Mouse (Mus musculus): ENCODE measurements around the gene Myh7. TPM values are rescaled to one million over a fixed set of nuclear protein-coding genes. Genes with fewer than 3 reads are reported as not detected.

Gene Myh7
- total and polyA plus RNA-seq, 3 experiments = 0.16 to 0.90 (median 0.17) TPM

GRCm38 (mm10) chr14:55014991-55015766 is 20.8 kb upstream of the Myh7 start, which contains the start of gene Ngdn:
Ngdn (plus strand) TSS chr14:55015454.
- Histone ChIP-seq H3K36me3 (replicated peaks) (peaks cover 35% of the 10 kb centered on the region), H3K4me3 (ENCODE audit: low read depth, low read length) (peak within 1 kb of the TSS; percentile 81), H3K4me1 (ENCODE audit: insufficient read depth, low read depth, low read length) (peaks cover 18% of the 10 kb centered on the region), H3K9me3 (replicated peaks) (0 out of 2 replicates have a peak, but pooled peaks cover 2% of the 10 kb centered on the region), H3K27me3 (ENCODE audit: insufficient read depth, low read length) (no peaks in the 10 kb centered on the region)
- ATAC-seq (ENCODE audit: extremely low read depth, insufficient number of reproducible peaks, low FRiP score, poor library complexity, severe bottlenecking) (peak; percentile 90), DNase-seq (ENCODE audit: low spot score) (peak; percentile 98)
- TF ChIP-seq POLR2AphosphoS5 (IDR thresholded peaks at IDR 0.05; ENCODE audit: insufficient replicate concordance, low read depth, low read length) (no peak), TAL1 (conservative IDR thresholded peaks at IDR 0.05; ENCODE audit: low read depth, low read length) (no peak), CTCF (IDR thresholded peaks at IDR 0.05; ENCODE audit: low read depth, low read length) (no peak), GATA2 (IDR thresholded peaks at IDR 0.05; ENCODE audit: borderline replicate concordance, low read depth, low read length) (no peak), GATA1 (IDR thresholded peaks at IDR 0.05; ENCODE audit: borderline replicate concordance, low read length) (no peak)

- ATAC-seq (ENCODE audit: extremely low read depth, insufficient number of reproducible peaks, low FRiP score, poor library complexity, severe bottlenecking) (no peak), DNase-seq (ENCODE audit: low spot score) (no peak)
- H3K9me3 ChIP-seq (replicated peaks) = 0 out of 2 replicates have a peak, but pooled peaks cover 2% of the 10 kb centered on the region
- H3K4me3 ChIP-seq (ENCODE audit: low read depth, low read length) = peak overlapping the region; percentile 81
- peaks cover 2% of the 10 kb centered on the region; the same call in 1 of the 2 replicates for H3K27me3 ChIP-seq (ENCODE audit: insufficient read depth, low read length)
- H3K4me1 ChIP-seq (ENCODE audit: insufficient read depth, low read depth, low read length) = peaks cover 18% of the 10 kb centered on the region
- peaks cover 30% of the 10 kb centered on the region for H3K36me3 ChIP-seq (replicated peaks)
- no peak for TF ChIP-seq POLR2AphosphoS5 (IDR thresholded peaks at IDR 0.05; ENCODE audit: insufficient replicate concordance, low read depth, low read length)
- no peak for TF ChIP-seq GATA2 (IDR thresholded peaks at IDR 0.05; ENCODE audit: borderline replicate concordance, low read depth, low read length)
- TF ChIP-seq TAL1 (conservative IDR thresholded peaks at IDR 0.05; ENCODE audit: low read depth, low read length) = no peak
- TF ChIP-seq CTCF (IDR thresholded peaks at IDR 0.05; ENCODE audit: low read depth, low read length) = no peak
- no peak for TF ChIP-seq GATA1 (IDR thresholded peaks at IDR 0.05; ENCODE audit: borderline replicate concordance, low read length)
Observed at GRCm38 (mm10) chr14:55014591-55014990, 20.2 kb upstream of the Myh7 start.

GRCm38 (mm10) chr14:55011116-55011515 is 16.7 kb upstream of the Myh7 start:
- DNase-seq (ENCODE audit: low spot score) (no peak), ATAC-seq (ENCODE audit: extremely low read depth, insufficient number of reproducible peaks, low FRiP score, poor library complexity, severe bottlenecking) (no peak)
- peaks cover 21% of the 10 kb centered on the region for H3K27me3 ChIP-seq (ENCODE audit: insufficient read depth, low read length)
- H3K4me3 ChIP-seq (ENCODE audit: low read depth, low read length) = no peak overlapping the region
- 0 out of 2 replicates have a peak, but pooled peaks cover 2% of the 10 kb centered on the region for H3K9me3 ChIP-seq (replicated peaks)
- TF ChIP-seq GATA1 (IDR thresholded peaks at IDR 0.05; ENCODE audit: borderline replicate concordance, low read length) (no peak), POLR2AphosphoS5 (IDR thresholded peaks at IDR 0.05; ENCODE audit: insufficient replicate concordance, low read depth, low read length) (no peak), GATA2 (IDR thresholded peaks at IDR 0.05; ENCODE audit: borderline replicate concordance, low read depth, low read length) (no peak), CTCF (IDR thresholded peaks at IDR 0.05; ENCODE audit: low read depth, low read length) (no peak), TAL1 (conservative IDR thresholded peaks at IDR 0.05; ENCODE audit: low read depth, low read length) (no peak)
- H3K36me3 ChIP-seq (replicated peaks) = no peaks in the 10 kb centered on the region
- H3K4me1 ChIP-seq (ENCODE audit: insufficient read depth, low read depth, low read length) = peaks cover 8% of the 10 kb centered on the region

GRCm38 (mm10) chr14:55008417-55008816 is 14.0 kb upstream of the Myh7 start:
- DNase-seq (ENCODE audit: low spot score) (no peak), ATAC-seq (ENCODE audit: extremely low read depth, insufficient number of reproducible peaks, low FRiP score, poor library complexity, severe bottlenecking) (no peak)
- TF ChIP-seq POLR2AphosphoS5 (IDR thresholded peaks at IDR 0.05; ENCODE audit: insufficient replicate concordance, low read depth, low read length) (no peak), TAL1 (conservative IDR thresholded peaks at IDR 0.05; ENCODE audit: low read depth, low read length) (no peak), GATA2 (IDR thresholded peaks at IDR 0.05; ENCODE audit: borderline replicate concordance, low read depth, low read length) (no peak), GATA1 (IDR thresholded peaks at IDR 0.05; ENCODE audit: borderline replicate concordance, low read length) (no peak), CTCF (IDR thresholded peaks at IDR 0.05; ENCODE audit: low read depth, low read length) (no peak)
- 0 out of 2 replicates have a peak, but pooled peaks cover 2% of the 10 kb centered on the region for H3K9me3 ChIP-seq (replicated peaks)
- peaks cover 34% of the 10 kb centered on the region for H3K27me3 ChIP-seq (ENCODE audit: insufficient read depth, low read length)
- no peak overlapping the region for H3K4me3 ChIP-seq (ENCODE audit: low read depth, low read length)
- no peaks in the 10 kb centered on the region for H3K36me3 ChIP-seq (replicated peaks)
- no peaks in the 10 kb centered on the region for H3K4me1 ChIP-seq (ENCODE audit: insufficient read depth, low read depth, low read length)

GRCm38 (mm10) chr14:55007120-55007908 is 12.9 kb upstream of the Myh7 start:
- no peaks in the 10 kb centered on the region for H3K4me1 ChIP-seq (ENCODE audit: insufficient read depth, low read depth, low read length)

More at GRCm38 (mm10) chr14:55007120-55007908, 12.9 kb upstream of the Myh7 start:
- Histone ChIP-seq H3K27me3 (ENCODE audit: insufficient read depth, low read length) (peaks cover 34% of the 10 kb centered on the region), H3K4me3 (ENCODE audit: low read depth, low read length) (no peak overlapping the region), H3K36me3 (replicated peaks) (no peaks in the 10 kb centered on the region), H3K9me3 (replicated peaks) (0 out of 2 replicates have a peak, but pooled peaks cover 2% of the 10 kb centered on the region)
- ATAC-seq (ENCODE audit: extremely low read depth, insufficient number of reproducible peaks, low FRiP score, poor library complexity, severe bottlenecking) (no peak), DNase-seq (ENCODE audit: low spot score) (no peak)
- TF ChIP-seq GATA1 (IDR thresholded peaks at IDR 0.05; ENCODE audit: borderline replicate concordance, low read length) (no peak), TAL1 (conservative IDR thresholded peaks at IDR 0.05; ENCODE audit: low read depth, low read length) (no peak), CTCF (IDR thresholded peaks at IDR 0.05; ENCODE audit: low read depth, low read length) (no peak), POLR2AphosphoS5 (IDR thresholded peaks at IDR 0.05; ENCODE audit: insufficient replicate concordance, low read depth, low read length) (no peak), GATA2 (IDR thresholded peaks at IDR 0.05; ENCODE audit: borderline replicate concordance, low read depth, low read length) (no peak)
